Mouse (Mus musculus) gonadal fat pad, adult 2 months (tissue): ENCODE measurements around the gene Nxpe5. TPM values are rescaled to one million over a fixed set of nuclear protein-coding genes. Genes with fewer than 3 reads are reported as not detected.
"Not testable (repeated sequence)": the region's sequence is repeated elsewhere in the genome, so short reads cannot be mapped to it uniquely, and the experiment has no call there.

ENCODE experiments used
- DNase-seq: peaks from one replicate; pipeline ENCODE4 v3.0.0-alpha.2; 2012; ENCODE audit warnings: low read depth
- polyA plus RNA-seq: library from polyadenylated mRNA; depleted of rRNA; stranded (reverse); fragments of >200 nt; gene quantifications from 2 replicates; pipeline ENCODE4 v1.2.3, GENCODE M21; 2012; rRNA removed

Gene Nxpe5
- polyA plus RNA-seq = 18.5 and 23.8 TPM in 2 replicates

GRCm38 (mm10) chr5:138225700-138226099 lies at the start of gene Nxpe5:
Gene Nxpe5, plus strand, starts transcription at chr5:138225898.
- DNase-seq = no peak

- no peak for DNase-seq
Measured at GRCm38 (mm10) chr5:138186950-138187638, 38.6 kb upstream of the Nxpe5 start, which contains the start of the genes Taf6 and Cnpy4. Gene Taf6, minus strand, starts transcription at chr5:138187451. Gene Cnpy4, plus strand, starts transcription at chr5:138187485.

- no peak for DNase-seq
Measured at GRCm38 (mm10) chr5:138187661-138188306, 37.9 kb upstream of the Nxpe5 start.

- no peak for DNase-seq
Measured at GRCm38 (mm10) chr5:138193771-138194727, 31.6 kb upstream of the Nxpe5 start, which contains the start of gene Mblac1. Gene Mblac1, plus strand, starts transcription at chr5:138194314.

GRCm38 (mm10) chr5:138194755-138195345 lies 30.8 kb upstream of the Nxpe5 start:
- no peak for DNase-seq

GRCm38 (mm10) chr5:138195463-138195862 lies 30.2 kb upstream of the Nxpe5 start:
- no peak for DNase-seq

GRCm38 (mm10) chr5:138199576-138199975 lies 26.1 kb upstream of the Nxpe5 start:
- no peak for DNase-seq

- no peak for DNase-seq
Measured at GRCm38 (mm10) chr5:138202086-138202485, 23.6 kb upstream of the Nxpe5 start.

GRCm38 (mm10) chr5:138207253-138207652 lies 18.4 kb upstream of the Nxpe5 start:
- DNase-seq = peak; percentile 69

- DNase-seq = peak; percentile 51
Measured at GRCm38 (mm10) chr5:138207873-138208272, 17.8 kb upstream of the Nxpe5 start.

- DNase-seq = not testable (repeated sequence)
Measured at GRCm38 (mm10) chr5:138216632-138217031, 9.1 kb upstream of the Nxpe5 start.

GRCm38 (mm10) chr5:138219864-138220263 lies 5.8 kb upstream of the Nxpe5 start:
- DNase-seq = no peak

- DNase-seq = no peak
Measured at GRCm38 (mm10) chr5:138222111-138222510, 3.6 kb upstream of the Nxpe5 start.

- no peak for DNase-seq
Measured at GRCm38 (mm10) chr5:138223287-138223686, 2.4 kb upstream of the Nxpe5 start.

GRCm38 (mm10) chr5:138226491-138226890 lies 793 bp downstream of the Nxpe5 start:
- no peak for DNase-seq

- no peak for DNase-seq
Measured at GRCm38 (mm10) chr5:138227367-138227766, 1.7 kb downstream of the Nxpe5 start.

GRCm38 (mm10) chr5:138228026-138228425 lies 2.3 kb downstream of the Nxpe5 start:
- DNase-seq = no peak

GRCm38 (mm10) chr5:138229511-138229910 lies 3.8 kb downstream of the Nxpe5 start:
- no peak for DNase-seq

- no peak for DNase-seq
Measured at GRCm38 (mm10) chr5:138233778-138234177, 8.1 kb downstream of the Nxpe5 start.

GRCm38 (mm10) chr5:138234224-138234623 lies 8.5 kb downstream of the Nxpe5 start:
- DNase-seq = no peak

- no peak for DNase-seq
Measured at GRCm38 (mm10) chr5:138241511-138241910, 15.8 kb downstream of the Nxpe5 start.

GRCm38 (mm10) chr5:138251144-138251543 lies 25.4 kb downstream of the Nxpe5 start:
- DNase-seq = no peak
